Comparison of ENCODE assay signal across 27 mouse cellular contexts in the genomic region with DNA sequence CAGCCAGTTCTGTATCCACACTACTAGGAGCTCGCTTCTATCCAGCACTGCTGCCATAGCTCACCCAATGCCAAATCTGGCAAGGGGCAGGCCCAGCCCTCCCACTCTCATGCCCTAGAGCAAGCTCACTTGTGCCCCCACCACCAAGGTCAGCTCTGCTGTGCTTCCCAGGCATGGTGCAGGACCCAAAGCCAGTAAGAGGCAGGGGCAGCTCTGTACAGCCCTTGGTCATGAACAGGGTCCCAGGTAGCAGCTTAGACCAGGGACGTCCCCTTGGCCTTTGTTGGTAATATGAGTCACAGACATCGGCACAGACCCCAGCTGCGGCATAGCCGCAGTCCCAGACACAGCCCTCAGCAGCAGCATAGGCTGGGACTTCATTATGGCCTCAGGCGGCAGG. TPM values are rescaled to one million over a fixed set of nuclear protein-coding genes. Genes with fewer than 3 reads are reported as not detected.
DNase-seq lines count a peak whose midpoint lies in the region; ATAC-seq and TF ChIP-seq lines count a peak whose summit lies in the region.
"Had no signal": no experiment of that assay in that cellular context is flagged by ENCODE, and none has a peak within 500 bp of the region (broad histone marks: within the 10 kb centered on the region; RNA-seq: fewer than 3 reads in every experiment).

No protein-coding gene starts in this region.

- no peak for TF ChIP-seq CTCF in hindbrain, postnatal 0 days (IDR thresholded peaks at IDR 0.05; ENCODE audit: low read depth)

- H3K27me3 ChIP-seq in hindbrain, embryonic 10.5 days (ENCODE audit: insufficient read depth, poor library complexity, severe bottlenecking), result no peaks in the 10 kb centered on the region
- H3K27me3 ChIP-seq in hindbrain, postnatal 0 days (ENCODE audit: insufficient read depth, low read length), result no peaks in the 10 kb centered on the region
- no peaks in the 10 kb centered on the region for H3K27me3 ChIP-seq in midbrain, embryonic 11.5 days (ENCODE audit: control insufficient read depth, insufficient read depth, low read length)
- no peaks in the 10 kb centered on the region for H3K27me3 ChIP-seq in midbrain, embryonic 14.5 days (ENCODE audit: control insufficient read depth, insufficient read depth, low read length)
- H3K27me3 ChIP-seq: embryonic facial prominence, embryonic 13.5 days; embryonic facial prominence, embryonic 15.5 days; forebrain, embryonic 12.5 days; Patski had no signal

- H3K9me3 ChIP-seq in hindbrain, embryonic 10.5 days, result no peaks in the 10 kb centered on the region
- H3K9me3 ChIP-seq in hindbrain, postnatal 0 days (ENCODE audit: low read length), result no peaks in the 10 kb centered on the region
- H3K9me3 ChIP-seq in midbrain, embryonic 11.5 days (ENCODE audit: control insufficient read depth, low read length), result no peaks in the 10 kb centered on the region
- no peaks in the 10 kb centered on the region for H3K9me3 ChIP-seq in midbrain, embryonic 14.5 days (ENCODE audit: control insufficient read depth, low read length)
- H3K9me3 ChIP-seq: embryonic facial prominence, embryonic 13.5 days; embryonic facial prominence, embryonic 15.5 days; forebrain, embryonic 10.5 days; forebrain, embryonic 12.5 days; G1E had no signal

- WGBS in hindbrain, embryonic 10.5 days, result 86% methylated on average over 6 of the region's 6 CpGs
- WGBS in hindbrain, postnatal 0 days, result 69% methylated on average over 6 of the region's 6 CpGs
- WGBS in midbrain, embryonic 11.5 days, result 85% methylated on average over 6 of the region's 6 CpGs
- 80% methylated on average over 6 of the region's 6 CpGs for WGBS in midbrain, embryonic 14.5 days

- peak; percentile 42 to 63 for DNase-seq in cerebellum, postnatal 10 days
- DNase-seq in cerebellum, adult 11-12 months, result no peak
- DNase-seq in hindbrain, embryonic 10.5 days (ENCODE audit: low spot score), result no peak
- no peak for DNase-seq in hindbrain, postnatal 0 days (ENCODE audit: low spot score)
- DNase-seq in midbrain, embryonic 11.5 days (ENCODE audit: low spot score, missing footprints), result peak; percentile 72
- DNase-seq in midbrain, embryonic 14.5 days, result no peak
- DNase-seq: adrenal gland, adult 2 months; adrenal gland, postnatal 10 days; adrenal gland, postnatal 25 days; B cell, adult 2 months; cerebellum, adult 11 months; cerebellum, adult 2 months; cerebellum, adult 9-10 months; cerebellum, postnatal 14 days; cerebellum, postnatal 36 days; embryo, embryonic 11 days had no signal

- H3K4me1 ChIP-seq in hindbrain, embryonic 10.5 days (replicated peaks), result peaks cover 10% of the 10 kb centered on the region; the same call in 1 of the 2 replicates
- no peaks in the 10 kb centered on the region for H3K4me1 ChIP-seq in hindbrain, postnatal 0 days (ENCODE audit: insufficient read depth, low read length)
- H3K4me1 ChIP-seq in midbrain, embryonic 11.5 days (ENCODE audit: control insufficient read depth, insufficient read depth, low read length), result peaks cover 4% of the 10 kb centered on the region
- no peaks in the 10 kb centered on the region for H3K4me1 ChIP-seq in midbrain, embryonic 14.5 days (ENCODE audit: control insufficient read depth, insufficient read depth, low read length)
- H3K4me1 ChIP-seq: embryonic facial prominence, embryonic 15.5 days had no signal

- 0 out of 2 replicates have a peak overlapping the region, but pooled peaks have one; percentile 36 for H3K27ac ChIP-seq in hindbrain, embryonic 10.5 days
- H3K27ac ChIP-seq in hindbrain, postnatal 0 days, result no peak overlapping the region
- H3K27ac ChIP-seq in midbrain, embryonic 11.5 days (ENCODE audit: low read depth, low read length), result no peak overlapping the region
- no peak overlapping the region for H3K27ac ChIP-seq in midbrain, embryonic 14.5 days (replicated peaks; ENCODE audit: low read depth, low read length)
- H3K27ac ChIP-seq: embryonic facial prominence, embryonic 13.5 days; embryonic facial prominence, embryonic 15.5 days; forebrain, embryonic 10.5 days; forebrain, embryonic 12.5 days had no signal

- H3K9ac ChIP-seq in hindbrain, postnatal 0 days (replicated peaks; ENCODE audit: low read length), result no peak overlapping the region
- H3K9ac ChIP-seq in midbrain, embryonic 11.5 days (ENCODE audit: low read length), result no peak overlapping the region
- no peak overlapping the region for H3K9ac ChIP-seq in midbrain, embryonic 14.5 days (replicated peaks; ENCODE audit: low read length)
- H3K9ac ChIP-seq: embryonic facial prominence, embryonic 13.5 days; embryonic facial prominence, embryonic 15.5 days; forebrain, embryonic 12.5 days had no signal

- no peak overlapping the region for H3K4me2 ChIP-seq in hindbrain, postnatal 0 days (ENCODE audit: low read depth, low read length)
- H3K4me2 ChIP-seq in midbrain, embryonic 11.5 days, result no peak overlapping the region
- H3K4me2 ChIP-seq in midbrain, embryonic 14.5 days (ENCODE audit: low read length), result no peak overlapping the region
- H3K4me2 ChIP-seq: embryonic facial prominence, embryonic 13.5 days; embryonic facial prominence, embryonic 15.5 days; forebrain, embryonic 12.5 days had no signal

- ATAC-seq in hindbrain, postnatal 0 days, result no peak
- no peak for ATAC-seq in midbrain, embryonic 11.5 days (ENCODE audit: low FRiP score)
- no peak for ATAC-seq in midbrain, embryonic 14.5 days (ENCODE audit: low FRiP score, low TSS enrichment)
- ATAC-seq: activated CD4-positive, CD25-positive, alpha-beta regulatory T cell, adult 4 months; CD4-positive, CD25-positive, alpha-beta regulatory T cell, adult 4 months; forebrain, embryonic 14.5 days; forebrain, embryonic 16.5 days; Patski had no signal

- no peaks in the 10 kb centered on the region for H3K36me3 ChIP-seq in hindbrain, embryonic 10.5 days
- no peaks in the 10 kb centered on the region for H3K36me3 ChIP-seq in hindbrain, postnatal 0 days (ENCODE audit: insufficient read depth, low read length)
- no peaks in the 10 kb centered on the region for H3K36me3 ChIP-seq in midbrain, embryonic 11.5 days (ENCODE audit: control insufficient read depth, insufficient read depth, low read length)
- H3K36me3 ChIP-seq in midbrain, embryonic 14.5 days (ENCODE audit: control insufficient read depth, insufficient read depth, low read length), result no peaks in the 10 kb centered on the region
- H3K36me3 ChIP-seq: embryonic facial prominence, embryonic 13.5 days; embryonic facial prominence, embryonic 15.5 days; forebrain, embryonic 10.5 days; forebrain, embryonic 12.5 days; G1E had no signal

- no peak overlapping the region for H3K4me3 ChIP-seq in hindbrain, embryonic 10.5 days
- no peak overlapping the region for H3K4me3 ChIP-seq in hindbrain, postnatal 0 days (ENCODE audit: low read length)
- no peak overlapping the region for H3K4me3 ChIP-seq in midbrain, embryonic 11.5 days (ENCODE audit: low read depth, low read length)
- no peak overlapping the region for H3K4me3 ChIP-seq in midbrain, embryonic 14.5 days (replicated peaks; ENCODE audit: low read depth, low read length)
- H3K4me3 ChIP-seq: embryonic facial prominence, embryonic 13.5 days; embryonic facial prominence, embryonic 15.5 days; erythroblast, embryonic 14.5 days; forebrain, embryonic 10.5 days; forebrain, embryonic 12.5 days had no signal

RNA-seq across cellular contexts. Expression of gene Ksr1, which starts 13.9 kb away (rescaled TPM):
- 2.7 and 5.2 TPM in 2 replicates for polyA plus RNA-seq in hindbrain, embryonic 10.5 days (2016; fragmentation: Nextera tagmentation; extraction: Ambion mirVana)
- total RNA-seq in hindbrain, postnatal 0 days (2014; rRNA removed), result 48.0 and 51.3 TPM in 2 replicates
- polyA plus RNA-seq in hindbrain, postnatal 0 days (2015; fragmentation: Nextera tagmentation; extraction: Ambion mirVana), result 1.9 and 2.5 TPM in 2 replicates
- polyA plus RNA-seq in midbrain, embryonic 11.5 days (2014; fragmentation: Nextera tagmentation; extraction: Ambion mirVana), result 2.4 and 3.3 TPM in 2 replicates
- 5.2 and 5.8 TPM in 2 replicates for polyA plus RNA-seq in midbrain, embryonic 14.5 days (2014; fragmentation: Nextera tagmentation; extraction: Ambion mirVana)

Comparison
In these comparisons a context has a peak if more than half of its experiments do, and no peak if none do; other contexts are left out.
1. DNase-seq: peak in cerebellum, postnatal 10 days (2 of 2) and midbrain, embryonic 11.5 days (single experiment); none in cerebellum, adult 11-12 months (single experiment), hindbrain, embryonic 10.5 days (single experiment), hindbrain, postnatal 0 days (single experiment) and midbrain, embryonic 14.5 days (single experiment).